Mouse (Mus musculus): Measurements from ENCODE around the gene Tmc2.
A peak's percentile ranks its signal among the peaks of the same experiment; 100 is the strongest.

Gene Tmc2

DNA sequence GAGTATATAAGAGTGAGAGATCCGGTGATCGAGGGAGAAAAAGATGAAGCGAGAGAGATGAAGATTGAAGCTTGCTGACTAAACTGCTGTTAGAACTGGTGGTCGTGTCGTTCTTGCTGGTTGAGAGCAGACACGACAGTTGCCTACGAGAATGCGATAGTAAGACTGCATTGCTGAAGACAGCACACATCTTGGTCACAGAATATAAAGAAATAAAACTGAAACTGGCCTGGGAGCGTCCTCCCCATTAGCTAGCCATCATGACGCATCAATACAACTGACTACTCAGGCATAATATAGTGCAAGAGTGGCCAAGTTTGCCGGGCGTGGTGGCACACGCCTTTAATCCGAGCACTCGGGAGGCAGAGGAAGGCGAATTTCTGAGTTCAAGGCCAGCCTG lies at the start of gene Tmc2:
Gene Tmc2, plus strand, starts transcription at position 301 of the 400 bp plus-strand sequence.
- DNase-seq (ENCODE audit: low spot score) = no peak

DNA sequence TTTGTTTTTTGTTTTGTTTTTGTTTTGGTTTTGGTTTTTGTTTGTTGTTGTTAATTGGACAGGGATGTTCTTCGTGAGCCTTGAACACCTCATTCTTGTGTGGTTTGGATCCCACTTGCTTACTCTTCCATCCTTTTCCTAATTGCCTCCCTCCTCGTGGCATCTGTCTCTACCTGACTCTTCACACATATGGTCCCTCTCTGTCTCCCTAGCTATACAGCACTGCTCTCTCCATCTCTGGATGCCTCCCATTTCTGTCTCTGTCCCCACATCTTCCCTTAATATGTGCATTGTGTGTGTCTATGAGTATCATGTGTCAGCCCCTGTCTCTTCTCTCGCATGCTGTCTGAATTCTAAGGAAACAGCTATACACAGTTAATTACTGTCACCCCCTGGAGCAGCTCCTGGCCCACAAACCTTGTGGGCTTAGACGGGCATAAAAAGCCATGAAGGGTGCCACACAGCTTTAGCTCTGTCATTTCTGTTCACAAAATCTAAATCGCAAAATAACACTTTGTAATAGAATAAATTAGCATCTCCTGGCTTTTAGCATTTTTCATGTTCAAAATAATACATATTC lies 48.8 kb upstream of the Tmc2 start:
- no peak for DNase-seq (ENCODE audit: low spot score)

DNA sequence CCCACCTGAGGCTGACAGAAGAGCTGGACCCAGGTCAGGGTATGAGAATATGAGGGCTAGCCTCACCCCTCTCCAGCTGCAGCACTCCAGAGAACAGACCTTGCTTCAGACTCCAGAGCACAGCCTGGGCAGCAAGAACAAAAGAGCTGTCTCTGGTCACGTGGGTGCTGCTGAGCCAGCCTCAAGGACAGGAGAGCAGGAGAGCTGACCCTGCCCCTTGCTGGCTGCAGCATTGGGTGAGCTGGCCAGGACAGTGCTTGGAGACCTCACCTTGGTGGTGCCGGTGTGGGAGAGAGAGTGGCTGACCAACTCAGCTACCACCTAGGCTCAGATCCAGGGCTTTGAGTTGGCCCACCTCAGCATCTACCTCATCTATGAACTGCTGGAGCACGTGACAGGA lies 39.8 kb upstream of the Tmc2 start:
- no peak for DNase-seq (ENCODE audit: low spot score)

DNA sequence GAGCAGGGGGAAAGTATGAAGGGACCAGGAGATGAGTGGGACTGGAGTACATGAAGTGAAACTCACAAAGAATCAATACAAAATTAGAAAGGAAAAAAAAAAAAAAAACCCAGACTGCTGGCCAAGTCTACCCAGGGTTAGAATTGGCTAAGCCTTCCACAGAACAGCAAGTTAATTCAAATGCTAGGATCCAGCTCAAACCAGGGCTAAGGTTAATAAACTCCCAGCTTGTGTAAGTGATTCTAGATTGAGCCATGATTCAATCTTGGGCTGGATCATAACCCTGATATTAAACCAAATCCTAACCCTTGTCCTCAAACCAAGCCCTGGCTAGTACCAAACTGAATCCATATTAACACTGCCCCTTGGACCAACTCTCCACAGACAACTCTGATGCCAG lies 39.1 kb upstream of the Tmc2 start:
- no peak for DNase-seq (ENCODE audit: low spot score)

DNA sequence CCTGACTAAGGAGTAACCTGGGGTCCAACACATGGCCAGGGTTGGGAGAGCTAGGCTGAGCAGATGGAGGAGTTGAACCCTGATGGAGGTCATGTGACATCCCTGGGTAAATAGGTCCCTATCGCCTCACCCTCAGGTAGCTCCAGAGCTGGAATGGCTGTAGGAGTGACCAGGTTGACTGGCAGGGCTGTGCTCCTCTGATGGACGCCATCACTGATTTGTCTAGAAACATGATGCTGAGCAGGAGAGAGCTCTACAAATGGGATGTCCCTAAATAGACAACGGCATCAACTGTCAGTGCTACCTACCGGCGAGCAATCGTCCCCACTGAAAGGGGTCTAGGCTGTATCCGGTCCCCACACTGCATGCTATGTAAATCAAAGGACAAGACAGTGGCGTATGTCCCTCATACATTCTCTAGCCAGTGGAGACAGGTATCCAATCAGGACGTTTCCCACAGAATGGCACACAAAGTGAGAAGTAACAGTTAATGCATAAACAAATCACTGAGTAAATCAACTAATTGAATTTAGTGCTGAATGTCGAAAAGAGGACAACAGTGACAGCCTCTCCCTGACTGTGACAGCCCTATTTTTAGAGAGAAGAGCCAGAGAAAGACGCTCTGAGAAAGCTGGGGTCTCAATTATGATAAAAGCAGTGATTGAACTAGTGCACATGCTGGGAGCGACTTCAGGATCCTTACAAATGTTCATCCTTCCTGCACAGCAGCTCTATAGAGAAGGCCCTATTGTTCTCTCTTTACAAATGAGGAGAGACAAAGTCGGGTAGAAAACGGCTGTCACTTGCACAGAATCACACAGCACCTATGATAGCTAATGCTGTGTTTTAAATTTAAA lies 37.5 kb upstream of the Tmc2 start:
- DNase-seq (ENCODE audit: low spot score) = no peak

DNA sequence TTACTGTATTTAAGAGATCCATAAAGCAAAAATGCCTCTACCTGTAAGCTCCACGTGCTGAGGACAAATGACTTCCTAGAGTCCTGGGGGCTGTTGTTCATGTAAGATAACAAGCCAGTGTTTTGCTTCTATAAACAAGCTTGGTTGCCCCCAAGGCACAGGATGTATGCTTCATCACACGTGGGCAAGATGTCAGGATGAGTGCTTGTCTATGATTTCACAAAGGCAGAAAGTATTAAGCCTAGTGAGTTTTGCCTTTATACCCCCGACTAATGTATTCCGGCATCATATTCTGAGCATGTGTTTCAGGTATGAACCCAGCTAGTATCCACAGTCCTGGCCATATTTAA lies 36.9 kb upstream of the Tmc2 start:
- DNase-seq (ENCODE audit: low spot score) = no peak

DNA sequence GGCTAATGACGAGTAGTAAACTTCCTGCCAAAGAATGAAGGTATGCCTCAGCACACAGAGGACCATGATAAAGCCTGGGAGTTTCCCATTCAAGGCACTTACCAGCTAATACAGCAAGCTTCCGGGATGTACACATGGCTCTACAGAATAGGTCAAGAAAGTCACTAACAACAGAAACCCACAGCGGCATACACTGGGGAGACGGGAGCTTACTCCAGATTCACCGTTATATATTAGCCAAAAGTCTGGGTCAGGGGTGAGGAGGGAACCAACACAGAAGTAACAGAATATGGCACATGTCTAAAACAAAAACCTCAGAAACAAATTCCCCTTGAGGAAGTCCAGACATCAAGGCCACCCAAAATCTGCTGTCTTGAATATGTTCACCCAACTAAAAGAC lies 32.3 kb upstream of the Tmc2 start:
- DNase-seq (ENCODE audit: low spot score) = no peak

DNA sequence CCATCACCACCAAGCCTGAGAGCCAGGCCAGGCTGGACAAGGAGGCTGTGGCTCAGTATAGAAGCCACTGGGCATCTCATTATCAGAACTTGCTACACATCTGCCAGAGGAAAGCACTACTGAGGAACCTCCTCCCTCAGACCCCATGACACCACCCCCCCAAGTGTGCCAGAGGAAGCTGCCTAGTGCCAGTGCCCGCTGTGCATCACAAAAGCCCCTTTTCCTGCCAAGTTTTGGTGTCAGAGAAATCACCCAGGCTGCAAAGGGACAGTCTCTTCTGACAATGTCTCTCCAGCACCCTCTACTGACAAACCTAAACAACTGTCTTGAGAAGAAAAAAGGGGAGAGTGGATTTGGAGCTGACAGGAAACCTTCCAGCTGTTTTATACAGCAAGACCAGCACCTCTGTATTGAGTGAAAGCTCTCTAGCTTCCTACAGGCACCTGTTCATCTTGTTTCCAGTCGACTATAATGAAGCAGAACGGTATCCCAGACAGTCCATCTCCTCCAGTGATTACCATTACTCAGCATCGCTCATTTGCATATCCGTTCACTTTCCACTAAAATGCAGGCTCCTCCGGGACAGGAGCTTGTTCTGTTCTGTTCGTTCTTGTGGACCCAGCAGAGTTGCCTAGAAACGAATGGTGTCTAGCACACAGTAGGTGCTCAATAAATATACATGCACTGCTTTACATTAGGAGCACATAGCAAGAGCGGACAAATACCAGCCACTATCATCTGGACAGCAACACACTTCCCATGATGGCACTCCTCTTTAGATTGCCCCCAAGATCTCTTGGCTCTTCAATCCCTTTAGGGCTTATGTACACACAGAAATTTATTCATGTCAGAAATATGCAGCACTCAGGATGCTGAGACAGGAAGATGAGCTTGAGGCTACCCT lies 28.4 kb upstream of the Tmc2 start:
- no peak for DNase-seq (ENCODE audit: low spot score)

DNA sequence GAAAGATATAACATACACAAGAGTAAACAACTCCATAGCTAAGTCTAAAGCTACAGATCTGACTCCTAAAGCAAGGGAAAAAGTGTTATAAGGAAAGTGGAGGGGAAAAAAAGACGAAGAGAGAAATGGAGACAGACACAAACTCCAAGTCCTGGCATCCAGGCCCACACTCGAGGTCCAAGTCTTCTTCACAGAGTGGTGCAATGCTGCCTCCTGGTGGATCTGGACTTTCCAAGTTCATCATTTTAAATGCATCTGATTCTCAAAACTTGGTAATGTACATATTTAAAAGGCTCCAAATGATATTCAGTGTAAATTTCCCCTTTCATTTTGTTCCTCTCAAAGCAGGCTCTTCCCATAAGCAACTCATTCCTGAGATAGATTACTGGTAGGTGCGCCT lies 27.1 kb upstream of the Tmc2 start:
- peak; percentile 8 for DNase-seq (ENCODE audit: low spot score)

DNA sequence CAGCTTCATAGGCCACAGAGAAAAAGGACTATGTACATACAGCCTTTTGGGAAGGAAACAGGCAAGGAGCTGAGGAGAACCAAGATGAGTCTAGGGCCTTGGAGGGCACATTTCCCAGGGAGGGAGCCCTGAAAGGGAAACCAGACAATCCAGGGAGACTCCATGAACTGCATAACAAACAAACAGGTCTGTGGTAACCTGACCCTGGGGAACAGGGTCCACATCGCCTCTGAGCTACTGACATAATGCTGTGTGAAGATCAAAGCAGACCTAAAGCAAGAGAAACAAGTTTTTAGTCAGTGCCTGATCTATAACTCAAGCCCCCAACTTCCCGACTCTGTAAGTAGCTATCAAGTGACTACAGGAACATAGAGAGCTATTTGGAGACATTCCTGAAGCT lies 23.3 kb upstream of the Tmc2 start:
- no peak for DNase-seq (ENCODE audit: low spot score)

DNA sequence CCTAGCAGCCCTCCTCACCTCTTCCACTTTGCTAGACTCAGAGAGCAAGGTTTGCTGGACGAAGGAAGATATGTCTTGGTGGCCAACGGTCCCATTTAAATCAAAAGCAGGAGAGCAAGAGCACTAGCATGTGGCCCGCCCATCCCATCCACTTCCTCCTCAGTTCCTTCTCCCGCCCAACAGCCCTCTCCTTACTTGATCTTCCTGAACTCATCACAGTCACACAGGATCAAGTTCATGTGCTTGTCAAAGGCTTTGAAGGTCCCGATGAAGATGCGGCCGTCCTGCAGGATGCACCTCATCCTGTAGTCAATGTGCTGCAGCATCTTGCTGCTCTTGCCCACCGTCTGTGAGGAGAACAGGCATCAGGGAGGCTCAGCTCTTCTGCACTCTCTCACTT lies 18.2 kb upstream of the Tmc2 start:
- DNase-seq (ENCODE audit: low spot score) = no peak

DNA sequence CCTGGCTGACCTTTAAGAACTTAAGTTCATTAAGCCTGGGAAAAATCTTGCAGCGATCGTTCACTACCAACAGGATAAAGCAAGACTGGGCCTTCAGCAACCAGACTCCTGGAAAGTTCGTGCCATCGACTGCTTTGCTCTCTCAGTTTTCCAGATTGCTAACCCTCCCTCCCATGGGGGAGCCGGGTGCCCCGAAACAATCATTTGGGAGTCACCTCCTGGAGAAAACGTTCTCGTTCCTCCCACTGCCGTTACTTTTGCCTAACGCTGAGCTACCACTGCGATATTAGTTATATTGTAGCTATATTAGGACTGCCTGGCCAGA lies 16.7 kb upstream of the Tmc2 start:
- DNase-seq (ENCODE audit: low spot score) = no peak

DNA sequence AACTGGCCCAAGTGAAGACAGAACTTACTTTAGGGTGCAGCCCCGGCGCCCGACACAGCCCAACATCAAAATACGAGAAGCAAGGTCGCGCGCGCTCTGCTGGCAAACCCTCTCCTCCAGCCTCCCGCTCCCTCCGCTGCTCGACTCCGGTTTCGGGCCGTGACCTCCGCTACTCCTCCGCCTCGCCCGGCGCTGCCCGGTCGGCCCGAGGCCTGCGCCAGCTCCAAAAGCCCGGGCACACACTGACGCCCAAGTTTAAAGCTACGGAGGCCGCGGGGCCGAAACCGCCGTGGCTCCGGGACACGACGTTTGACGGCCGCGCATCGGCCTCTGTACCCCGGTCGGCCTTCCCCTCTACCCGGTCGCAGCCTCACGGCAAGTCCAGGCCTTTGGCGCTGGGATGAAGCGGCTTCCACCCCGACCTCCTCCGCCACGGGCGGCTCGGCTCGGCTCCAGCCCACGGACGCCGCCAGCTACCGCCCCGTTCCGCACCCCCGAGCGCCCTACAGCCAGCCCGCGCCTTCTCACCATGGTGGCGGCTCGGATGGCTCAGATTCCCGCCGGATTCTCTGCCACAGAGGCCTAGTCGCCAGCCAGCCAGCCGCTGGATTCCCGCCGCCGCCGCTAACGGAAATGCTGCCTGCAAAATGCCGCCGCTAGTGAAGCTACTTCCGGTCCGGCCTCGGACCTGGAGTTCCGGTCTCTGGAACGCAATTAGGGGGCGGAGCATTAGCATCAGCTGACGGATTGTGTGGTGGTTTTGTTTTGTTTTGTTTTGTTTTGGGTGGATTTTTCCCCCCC lies 16.1 kb upstream of the Tmc2 start, which contains the start of gene Snrpb:
Gene Snrpb, minus strand, starts transcription at position 698 of the 801 bp plus-strand sequence.
- peak; percentile 79 for DNase-seq (ENCODE audit: low spot score)

DNA sequence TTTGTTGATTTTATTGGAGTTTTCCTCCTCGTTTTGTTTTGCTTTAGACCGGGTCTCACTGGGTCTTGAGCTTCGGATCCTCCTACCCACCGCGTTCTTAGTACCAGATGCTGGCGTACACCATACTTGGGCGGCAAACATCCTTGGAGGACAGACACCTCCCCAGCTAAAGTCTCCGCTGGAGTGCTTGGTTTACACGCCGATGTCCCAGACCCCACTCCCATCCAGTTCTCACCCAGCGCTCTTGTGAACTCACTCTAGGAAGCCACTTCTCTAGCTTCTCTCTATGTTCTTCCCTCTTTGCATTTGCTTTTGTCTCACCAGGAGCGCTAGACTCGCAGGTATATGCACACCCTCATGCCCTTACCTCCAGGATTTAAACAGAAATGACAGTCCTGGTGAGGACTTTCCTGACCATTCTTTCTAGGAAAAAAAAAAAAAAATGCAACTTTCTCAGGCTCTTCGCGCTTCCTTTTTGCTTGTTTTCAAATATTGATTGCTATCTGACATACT lies 15.4 kb upstream of the Tmc2 start:
- DNase-seq (ENCODE audit: low spot score) = no peak

DNA sequence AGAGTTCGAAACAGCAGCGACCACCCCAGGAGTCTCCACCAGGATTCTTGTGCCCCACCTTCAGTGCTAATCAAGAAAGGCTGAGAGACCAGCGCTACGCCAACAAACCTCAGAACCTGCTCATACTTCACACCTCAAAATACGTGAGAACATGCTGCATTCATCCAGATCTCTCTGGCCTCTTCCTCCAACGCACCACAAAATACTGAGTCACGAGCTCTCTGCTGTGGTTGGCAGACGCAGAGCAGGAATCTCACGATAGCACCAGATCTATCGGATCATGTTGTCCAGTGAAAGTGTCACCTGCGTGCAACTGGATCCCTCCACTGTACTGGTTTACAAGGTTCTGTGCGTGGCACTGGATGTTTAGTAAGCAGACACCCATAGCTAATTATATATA lies 6.6 kb upstream of the Tmc2 start:
- DNase-seq (ENCODE audit: low spot score) = no peak

DNA sequence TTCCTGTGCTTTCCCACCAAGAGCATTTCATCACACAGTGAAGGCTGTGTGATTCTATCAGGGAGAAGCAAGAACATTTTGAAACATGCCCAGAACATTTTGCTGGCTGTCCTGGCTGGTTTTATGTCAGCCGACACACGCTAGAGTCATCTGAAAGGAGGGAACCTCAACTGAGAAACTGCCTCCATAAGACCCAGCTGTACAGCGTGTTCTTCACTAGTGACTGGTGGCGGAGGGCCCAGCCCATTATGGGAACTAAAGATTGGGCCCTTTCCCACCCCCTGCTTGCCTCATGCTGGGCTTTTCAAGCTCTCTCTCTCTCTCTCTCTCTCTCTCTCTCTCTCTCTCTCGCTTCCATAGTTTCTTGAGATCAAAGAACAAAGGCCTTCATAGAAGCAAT lies 6.0 kb downstream of the Tmc2 start:
- no peak for DNase-seq (ENCODE audit: low spot score)

DNA sequence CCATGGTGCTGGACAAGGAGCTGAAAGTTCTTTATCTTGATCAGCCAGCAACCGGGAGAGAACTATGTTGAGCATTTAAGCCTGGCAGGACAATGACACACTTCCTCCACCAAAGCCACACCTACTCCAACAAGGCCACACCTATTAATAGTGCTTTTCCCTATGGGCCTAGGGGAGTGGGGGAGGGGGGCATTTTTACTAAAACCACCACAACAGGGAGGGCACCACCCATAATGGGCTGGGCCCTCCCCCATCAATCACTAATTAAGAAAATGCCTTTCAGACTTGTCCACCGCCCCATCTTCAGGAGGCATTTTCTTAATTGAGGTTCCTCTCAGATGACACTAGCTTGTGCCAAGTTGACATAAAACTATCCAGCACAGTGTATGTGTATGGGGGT lies 12.4 kb downstream of the Tmc2 start:
- DNase-seq (ENCODE audit: low spot score) = no peak

DNA sequence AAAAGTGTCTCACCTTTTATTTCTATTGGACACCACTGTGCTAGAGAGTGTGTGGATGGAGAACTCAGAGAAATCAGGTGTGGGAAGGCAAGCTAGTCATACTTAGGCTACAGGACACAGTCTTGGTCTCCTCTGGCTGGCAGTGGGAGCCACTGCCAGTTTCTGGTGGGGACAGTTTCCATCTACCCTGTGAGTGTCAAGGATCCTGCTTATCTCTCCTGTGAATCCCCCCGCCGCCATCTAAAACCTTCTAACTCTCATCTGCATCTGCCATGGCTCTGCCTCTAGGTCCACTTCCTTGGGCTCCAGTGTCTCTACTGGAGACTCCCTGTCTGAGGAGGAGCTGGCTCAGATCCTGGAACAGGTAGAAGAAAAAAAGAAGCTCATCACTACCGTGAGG lies 13.0 kb downstream of the Tmc2 start:
- DNase-seq (ENCODE audit: low spot score) = no peak

DNA sequence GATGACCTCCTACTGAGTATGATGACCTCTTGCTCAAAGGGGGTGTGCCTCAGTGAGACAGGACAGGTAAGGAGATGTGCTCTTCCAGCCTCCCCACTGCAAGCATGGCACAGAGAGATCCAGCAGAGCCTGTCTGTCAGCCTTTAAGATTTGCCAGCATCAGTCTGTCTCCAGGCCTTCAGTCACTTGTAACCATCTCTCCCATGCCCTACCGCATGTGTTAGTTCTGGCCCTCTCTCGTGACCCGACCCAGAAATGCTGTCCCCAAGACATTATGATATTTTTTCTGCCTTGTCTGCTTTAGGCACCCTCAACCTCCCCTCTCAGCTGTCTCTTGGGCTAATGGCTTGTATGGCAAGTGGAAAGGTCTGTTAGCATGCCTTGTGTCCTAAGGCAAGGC lies 14.6 kb downstream of the Tmc2 start:
- DNase-seq (ENCODE audit: low spot score) = no peak

DNA sequence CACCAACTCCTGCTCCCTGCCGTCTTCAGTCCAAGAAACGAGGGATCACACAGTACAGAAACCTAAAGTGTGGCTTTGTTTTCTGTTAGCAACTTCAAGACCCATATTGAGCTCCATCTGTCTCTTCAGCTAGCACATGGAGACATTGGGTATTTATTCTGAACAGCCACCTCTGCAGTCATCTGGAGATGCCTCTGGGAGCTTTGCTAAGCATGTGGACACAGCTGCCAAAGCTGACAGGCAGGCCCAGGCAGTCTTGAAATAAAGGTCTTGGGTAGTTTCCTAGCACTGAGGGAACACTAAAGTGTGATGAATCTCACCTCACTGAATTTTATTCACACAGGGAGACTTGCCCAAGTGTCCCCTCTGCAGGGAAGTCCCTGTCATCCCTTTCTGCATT lies 16.6 kb downstream of the Tmc2 start:
- no peak for DNase-seq (ENCODE audit: low spot score)

DNA sequence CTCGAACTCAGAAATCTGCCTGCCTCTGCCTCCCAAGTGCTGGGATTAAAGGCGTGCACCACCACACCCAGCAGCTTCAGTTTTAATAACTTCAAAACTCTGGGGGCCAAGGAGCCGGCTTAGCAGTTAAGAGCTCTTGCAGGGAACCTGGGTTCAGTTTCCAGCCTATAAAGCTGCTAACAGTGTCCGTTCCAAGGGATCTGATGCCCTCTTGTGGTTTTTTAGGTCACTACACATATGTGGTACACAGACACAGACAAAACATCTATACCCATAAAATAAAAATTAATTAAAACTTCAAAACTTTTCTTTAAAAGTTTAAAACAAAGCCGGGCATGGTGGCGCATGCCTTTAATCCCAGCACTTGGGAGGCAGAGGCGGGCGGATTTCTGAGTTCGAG lies 51.9 kb downstream of the Tmc2 start:
- peak; percentile 6 for DNase-seq (ENCODE audit: low spot score)

DNA sequence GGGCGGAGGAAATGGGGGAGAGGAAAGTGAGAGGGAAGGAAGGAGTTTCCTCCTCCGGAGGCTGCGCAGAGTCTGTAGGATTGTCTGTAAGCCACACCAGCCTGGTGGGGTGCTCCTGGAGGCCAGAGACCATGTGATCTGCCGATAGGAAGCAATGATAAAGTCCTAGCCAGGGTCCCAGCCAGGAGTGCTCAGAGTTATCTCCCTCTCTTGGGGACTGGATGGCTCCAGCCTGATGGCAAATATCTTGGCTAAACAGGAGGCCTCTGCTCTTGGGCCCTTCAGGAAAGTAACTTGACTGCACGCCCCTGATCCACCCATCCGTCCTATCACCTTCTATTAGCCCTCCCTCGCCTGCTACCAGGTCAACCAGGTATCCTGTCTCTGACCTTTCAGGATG lies 53.2 kb downstream of the Tmc2 start:
- DNase-seq (ENCODE audit: low spot score) = no peak

Measured in T-cell, adult 2 months (primary cell).